Comparison of ENCODE assay signal across 8 mouse cellular contexts in the genomic region with DNA sequence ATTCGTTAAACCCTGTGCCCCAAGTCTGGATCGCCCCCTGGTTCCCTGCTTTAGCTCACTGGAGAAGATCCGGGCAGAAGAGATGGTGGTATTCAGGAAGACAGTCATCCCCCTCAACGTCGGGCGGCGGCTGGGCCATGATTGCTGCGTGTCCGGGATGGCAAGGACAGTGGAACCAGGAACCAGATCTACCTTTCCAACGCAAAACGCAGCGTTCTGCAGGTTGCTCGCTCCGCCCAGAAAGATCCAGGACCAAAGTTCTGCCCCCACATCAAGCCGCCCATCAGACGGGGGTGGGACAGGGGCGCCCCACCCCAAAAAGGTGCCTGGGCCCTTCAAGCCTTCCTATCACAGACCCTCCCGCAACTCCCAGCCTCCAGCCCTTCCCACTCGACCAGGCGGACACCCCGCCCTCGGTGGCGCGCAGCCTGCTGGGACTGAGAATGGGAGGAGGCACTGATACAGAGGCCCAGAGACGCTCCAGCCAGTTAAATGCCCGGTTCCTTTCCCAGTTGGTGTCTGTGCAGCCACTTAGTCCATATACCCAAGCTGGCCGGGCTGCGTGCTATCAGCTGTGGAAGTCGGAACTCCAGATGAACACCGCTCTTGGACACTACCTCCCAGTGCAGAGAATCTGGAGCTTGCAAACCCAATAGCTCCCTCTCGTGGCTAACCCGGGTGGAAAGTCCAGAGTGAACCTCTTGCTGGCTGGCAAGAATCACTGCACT. TPM values are rescaled to one million over a fixed set of nuclear protein-coding genes. Genes with fewer than 3 reads are reported as not detected.
DNase-seq lines count a peak whose midpoint lies in the region; ATAC-seq and TF ChIP-seq lines count a peak whose summit lies in the region.

A gene (minus strand): TSS at position 433 of the 728 bp plus-strand sequence.

- TF ChIP-seq CTCF in cortical plate, adult 2 months (IDR thresholded peaks at IDR 0.05; ENCODE audit: extremely low read depth, insufficient read depth, low read length) = peak; percentile 88

- no peak within 1 kb of the TSS for H3K27ac ChIP-seq in cortical plate, adult 2 months (ENCODE audit: insufficient read depth, low read length)

- peaks cover 4% of the 10 kb centered on the region for H3K36me3 ChIP-seq in megakaryocyte, embryonic 14.5 days (replicated peaks; ENCODE audit: low read length)

- ATAC-seq in activated CD4-positive, CD25-positive, alpha-beta regulatory T cell, adult 4 months = peak; percentile 59

- peak; percentile 72 to 75 for DNase-seq in gastrocnemius, adult 8-10 months (ENCODE audit: low spot score in 2 of 2)
- DNase-seq in hindlimb bud, embryonic 11.5 days (ENCODE audit: extremely low spot score, low read depth, low spot score) = peak; percentile 88
- DNase-seq in left cerebral cortex, adult 8-10 months (ENCODE audit: low spot score in 2 of 2) = peak; percentile 77 to 84
- peak; percentile 91 to 92 for DNase-seq in right cerebral cortex, postnatal 10 days (ENCODE audit: low spot score in 2 of 2)
- DNase-seq in urinary bladder, postnatal 25 days (ENCODE audit: low spot score) = peak; percentile 81

- peaks cover 39% of the 10 kb centered on the region for H3K27me3 ChIP-seq in megakaryocyte, embryonic 14.5 days (replicated peaks)

- H3K4me1 ChIP-seq in cortical plate, adult 2 months (ENCODE audit: control insufficient read depth, insufficient read depth, low read length) = no peaks in the 10 kb centered on the region
- H3K4me1 ChIP-seq in megakaryocyte, embryonic 14.5 days = peaks cover 25% of the 10 kb centered on the region

- TF ChIP-seq POLR2A in cortical plate, adult 2 months (IDR thresholded peaks at IDR 0.05; ENCODE audit: extremely low read depth, insufficient read depth, low read length) = peak; percentile 54; the same call in 1 of the 2 replicates

- peak within 1 kb of the TSS; percentile 78 for H3K4me3 ChIP-seq in cortical plate, adult 2 months (ENCODE audit: insufficient read depth, low read length)
- H3K4me3 ChIP-seq in megakaryocyte, embryonic 14.5 days (replicated peaks) = peak within 1 kb of the TSS; percentile 94

- H3K9me3 ChIP-seq in megakaryocyte, embryonic 14.5 days = peaks cover 4% of the 10 kb centered on the region

RNA-seq across cellular contexts. Expression of the gene that starts here (rescaled TPM):
- polyA plus RNA-seq in activated CD4-positive, CD25-positive, alpha-beta regulatory T cell, adult 4 months (2017; shearing (Covaris generic)) = 10 to 100 TPM; 12.9 to 25.7 TPM
- polyA plus RNA-seq in cortical plate, adult 2 months (2012; rRNA removed) = 43.5 and 49.8 TPM in 2 replicates
- total RNA-seq in gastrocnemius, adult 8-10 months (2022) = 1 to 10 TPM; 2.8 to 4.2 (median 2.8) TPM
- 10 to 100 TPM; 29.1 to 35.8 (median 31.0) TPM for total RNA-seq in left cerebral cortex, adult 8-10 months (2022)
- 0.35 and 1.5 TPM in 2 replicates for polyA plus RNA-seq in megakaryocyte, embryonic 14.5 days (2012; ENCODE audit: insufficient read depth, low replicate concordance)

Comparison
In these comparisons a context has a peak if more than half of its experiments do, and no peak if none do; other contexts are left out.
1. RNA of the gene that starts here (total RNA-seq): 29.1 to 35.8 TPM in left cerebral cortex, adult 8-10 months; 2.8 to 4.2 TPM in gastrocnemius, adult 8-10 months; every median in the first group is over 4 times any median in the second.
2. Peak in every context shown above with its lines, with median percentiles within 50 percentile points of each other: DNase-seq.